Mouse (Mus musculus): Measurements from ENCODE around the gene Col25a1. TPM values are rescaled to one million over a fixed set of nuclear protein-coding genes. Genes with fewer than 3 reads are reported as not detected.

Gene Col25a1
- polyA plus RNA-seq, 1 experiment, result 0.15 TPM

- no peak for DNase-seq (ENCODE audit: low read depth)
Observed at GRCm38 (mm10) chr3:130574652-130575051, 443.4 kb downstream of the Col25a1 start.

- no peak for DNase-seq (ENCODE audit: low read depth)
Observed at GRCm38 (mm10) chr3:130576683-130577082, 445.4 kb downstream of the Col25a1 start.

GRCm38 (mm10) chr3:130579501-130579900 is 448.2 kb downstream of the Col25a1 start:
- DNase-seq (ENCODE audit: low read depth), result no peak

- no peak for DNase-seq (ENCODE audit: low read depth)
Observed at GRCm38 (mm10) chr3:130581577-130581976, 450.3 kb downstream of the Col25a1 start.

GRCm38 (mm10) chr3:130582903-130583664 is 451.8 kb downstream of the Col25a1 start:
- DNase-seq (ENCODE audit: low read depth), result no peak

- DNase-seq (ENCODE audit: low read depth), result no peak
Observed at GRCm38 (mm10) chr3:130584007-130584406, 452.7 kb downstream of the Col25a1 start.

GRCm38 (mm10) chr3:130595050-130595449 is 463.7 kb downstream of the Col25a1 start:
- no peak for DNase-seq (ENCODE audit: low read depth)

GRCm38 (mm10) chr3:130601491-130601890 is 470.2 kb downstream of the Col25a1 start:
- DNase-seq (ENCODE audit: low read depth), result no peak

- no peak for DNase-seq (ENCODE audit: low read depth)
Observed at GRCm38 (mm10) chr3:130607924-130608323, 476.6 kb downstream of the Col25a1 start.

- no peak for DNase-seq (ENCODE audit: low read depth)
Observed at GRCm38 (mm10) chr3:130614444-130614843, 483.1 kb downstream of the Col25a1 start.

GRCm38 (mm10) chr3:130615625-130616024 is 484.3 kb downstream of the Col25a1 start:
- DNase-seq (ENCODE audit: low read depth), result no peak

GRCm38 (mm10) chr3:130617439-130617898 is 486.2 kb downstream of the Col25a1 start, which contains the start of gene Etnppl:
Gene Etnppl (plus strand): TSS chr3:130617448.
- no peak for DNase-seq (ENCODE audit: low read depth)

- no peak for DNase-seq (ENCODE audit: low read depth)
Observed at GRCm38 (mm10) chr3:130620517-130621146, 489.3 kb downstream of the Col25a1 start.

GRCm38 (mm10) chr3:130628358-130628757 is 497.1 kb downstream of the Col25a1 start:
- DNase-seq (ENCODE audit: low read depth), result no peak

GRCm38 (mm10) chr3:130633859-130634258 is 502.6 kb downstream of the Col25a1 start:
- no peak for DNase-seq (ENCODE audit: low read depth)

- no peak for DNase-seq (ENCODE audit: low read depth)
Observed at GRCm38 (mm10) chr3:130646110-130646810, 515.0 kb downstream of the Col25a1 start.

Other genes with a start within 250 kb of the Col25a1 start
- 38.8 and 42.3 TPM in 2 replicates for gene Casp6, start 230.1 kb upstream of the Col25a1 start, polyA plus RNA-seq (2012; rRNA removed)
- 5.9 and 8.7 TPM in 2 replicates for gene Mcub, start 161.3 kb upstream of the Col25a1 start, polyA plus RNA-seq (2012; rRNA removed)
- 38.6 and 52.1 TPM in 2 replicates for gene Sec24b, start 69.9 kb upstream of the Col25a1 start, polyA plus RNA-seq (2012; rRNA removed)